Mouse (Mus musculus): ENCODE measurements around the gene Dscaml1.

DNA sequence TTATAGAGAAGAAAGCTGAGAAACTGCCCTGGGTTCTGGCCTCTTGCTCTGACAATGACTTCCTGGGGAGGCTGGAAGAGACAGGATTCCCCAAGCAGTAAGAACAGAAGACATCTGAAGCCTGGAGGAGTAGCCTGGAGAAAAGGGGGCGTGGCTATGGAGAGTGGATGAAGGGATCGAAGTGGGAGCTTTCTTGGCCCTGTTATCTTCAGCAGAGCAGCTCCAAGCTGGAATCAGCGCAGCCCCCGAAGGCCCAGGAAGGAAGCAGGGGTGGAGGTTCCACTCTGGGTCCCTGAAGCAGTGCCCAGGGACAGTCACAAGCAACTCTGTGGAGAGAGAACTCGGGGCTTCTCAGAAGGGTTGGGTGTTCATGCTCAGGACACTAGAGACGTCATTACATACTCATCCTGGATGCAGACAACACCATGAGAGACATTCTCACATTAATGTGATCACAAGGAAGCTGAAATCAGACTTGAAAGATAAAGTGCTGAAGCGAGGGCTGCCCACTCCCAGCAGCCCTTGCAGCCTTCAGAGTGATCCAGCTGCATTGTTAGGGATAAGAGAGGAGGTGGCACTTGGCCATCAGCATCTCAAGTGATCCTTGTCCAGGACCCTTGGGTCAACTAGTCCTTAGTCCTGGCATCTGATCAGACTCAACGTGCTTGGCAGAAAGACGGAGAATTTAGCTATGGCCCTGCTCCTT lies 146.5 kb downstream of the Dscaml1 start:
- TF ChIP-seq CTCF (IDR thresholded peaks at IDR 0.05; ENCODE audit: low read depth) = no peak
- no peak for TF ChIP-seq EP300 (optimal IDR thresholded peaks at IDR 0.05)
